Mouse (Mus musculus) T-helper 2 cell (primary cell): ENCODE data around the gene Dock3.
"Not testable (repeated sequence)": the region's sequence is repeated elsewhere in the genome, so short reads cannot be mapped to it uniquely, and the experiment has no call there.

ENCODE experiments used
- in situ Hi-C: fragments of 300-600 bp; cut with MboI, MseI; formaldehyde crosslinking; loops from one replicate; pipeline ENCODE4 v1.15.1; 2025; ENCODE audit warnings: high pct_unique_total_duplicates

The Dock3 gene

GRCm38 (mm10) chr9:107259571-107259970 lies 27.9 kb upstream of the Dock3 start:
- in situ Hi-C loops, result no loop called here

- in situ Hi-C loops, result no loop called here
Observed at GRCm38 (mm10) chr9:107255596-107255995, 23.9 kb upstream of the Dock3 start.

GRCm38 (mm10) chr9:107254925-107255324 lies 23.2 kb upstream of the Dock3 start:
- in situ Hi-C loops, result no loop called here

- in situ Hi-C loops, result no loop called here
Observed at GRCm38 (mm10) chr9:107254476-107254875, 22.8 kb upstream of the Dock3 start.

GRCm38 (mm10) chr9:107252164-107252563 lies 20.5 kb upstream of the Dock3 start:
- in situ Hi-C loops, result no loop called here

- in situ Hi-C loops, result no loop called here
Observed at GRCm38 (mm10) chr9:107250416-107251337, 19.0 kb upstream of the Dock3 start.

GRCm38 (mm10) chr9:107249154-107249553 lies 17.4 kb upstream of the Dock3 start:
- in situ Hi-C loops, result loop anchor here (5.0 kb wide), 1 partner anchor 43 kb away; no protein-coding TSS in a partner anchor

GRCm38 (mm10) chr9:107246170-107246569 lies 14.5 kb upstream of the Dock3 start:
- in situ Hi-C loops, result loop anchor here (5.0 kb wide), 1 partner anchor 46 kb away; no protein-coding TSS in a partner anchor

GRCm38 (mm10) chr9:107245311-107245710 lies 13.6 kb upstream of the Dock3 start:
- in situ Hi-C loops, result loop anchor here (5.0 kb wide), 1 partner anchor 47 kb away; no protein-coding TSS in a partner anchor

- in situ Hi-C loops, result no loop called here
Observed at GRCm38 (mm10) chr9:107236151-107236550, 4.4 kb upstream of the Dock3 start.

GRCm38 (mm10) chr9:107235261-107235660 lies 3.6 kb upstream of the Dock3 start:
- in situ Hi-C loops, result no loop called here

GRCm38 (mm10) chr9:107232140-107232539 lies 431 bp upstream of the Dock3 start:
- in situ Hi-C loops, result no loop called here

GRCm38 (mm10) chr9:107230991-107231538 lies 644 bp downstream of the Dock3 start:
- in situ Hi-C loops, result no loop called here

- in situ Hi-C loops, result no loop called here
Observed at GRCm38 (mm10) chr9:107224597-107224996, 7.1 kb downstream of the Dock3 start.

GRCm38 (mm10) chr9:107174831-107175230 lies 56.9 kb downstream of the Dock3 start:
- in situ Hi-C loops, result not testable (repeated sequence)

- in situ Hi-C loops, result no loop called here
Observed at GRCm38 (mm10) chr9:107165792-107166191, 65.9 kb downstream of the Dock3 start.

GRCm38 (mm10) chr9:107164825-107165224 lies 66.9 kb downstream of the Dock3 start:
- in situ Hi-C loops, result no loop called here

GRCm38 (mm10) chr9:107156388-107156787 lies 75.3 kb downstream of the Dock3 start:
- in situ Hi-C loops, result loop anchor here (10.0 kb wide), 1 partner anchor 1828 kb away; the partner anchor contains the start of gene Ucn2

GRCm38 (mm10) chr9:107112791-107113190 lies 118.9 kb downstream of the Dock3 start:
- in situ Hi-C loops, result no loop called here

- in situ Hi-C loops, result no loop called here
Observed at GRCm38 (mm10) chr9:107112056-107112455, 119.7 kb downstream of the Dock3 start.

- in situ Hi-C loops, result no loop called here
Observed at GRCm38 (mm10) chr9:107099487-107099886, 132.2 kb downstream of the Dock3 start.

GRCm38 (mm10) chr9:107089451-107089850 lies 142.3 kb downstream of the Dock3 start:
- in situ Hi-C loops, result not testable (repeated sequence)

GRCm38 (mm10) chr9:107087531-107087930 lies 144.2 kb downstream of the Dock3 start:
- in situ Hi-C loops, result no loop called here
